Mouse (Mus musculus) liver, embryonic 14.5 days (tissue): ENCODE results near the gene Gpc6.

Experiments
- CTCF ChIP-seq: IDR thresholded peaks from 2 replicates; pipeline ENCODE4 v1.5.1; 2016; ENCODE audit warnings: antibody characterized with exemption, low read depth, control low read depth
- EP300 ChIP-seq: IDR thresholded peaks from 2 replicates; pipeline ENCODE4 v1.6.1; 2016; ENCODE audit warnings: antibody characterized with exemption, low read depth

GRCm38 (mm10) chr14:117923667-117924066 is 998.6 kb downstream of the Gpc6 start:
- TF ChIP-seq EP300 = no peak
- no peak for TF ChIP-seq CTCF
